Mouse (Mus musculus) layer of hippocampus, postnatal 14 days (tissue): ENCODE data around the gene Fam76a. TPM values are rescaled to one million over a fixed set of nuclear protein-coding genes. Genes with fewer than 3 reads are reported as not detected.

Experiments
- DNase-seq, 2 experiments: peaks; one replicate each; pipeline ENCODE4 v3.0.0; 2021 to 2022; ENCODE audit warnings: low spot score in 2 of 2, mixed read lengths in 1 of 2
- long read RNA-seq, 2 experiments: library from polyadenylated mRNA; stranded (forward); transcript quantifications; one replicate each; pipeline ENCODE4 v2.0.0; 2021
- total RNA-seq, 2 experiments: library from RNA; stranded (reverse); gene quantifications; 2 replicates each; pipeline ENCODE4 v1.2.3; 2021

Gene Fam76a
- total RNA-seq: 10 to 100 TPM; 32.4 to 34.6 TPM
- long read RNA-seq, experiment 1, transcript Fam76a-201 (9 exons, 3,053 nt): major isoform, 27 of 30 reads
- long read RNA-seq, experiment 1, partial matches to known transcripts: 1 of 30 reads
- long read RNA-seq, experiment 1, other reads (novel, unspliced or antisense): 0 of 30 reads
- long read RNA-seq, experiment 2, transcript Fam76a-201 (9 exons, 3,053 nt): major isoform, 22 of 28 reads
- long read RNA-seq, experiment 2, partial matches to known transcripts: 0 of 28 reads
- long read RNA-seq, experiment 2, other reads (novel, unspliced or antisense): 4 of 28 reads

- peak; percentile 100 for DNase-seq
These were observed at the start of gene Fam76a for GRCm38 (mm10) chr4:132922558-132923008. Gene Fam76a (minus strand): TSS chr4:132922558.

DNA sequence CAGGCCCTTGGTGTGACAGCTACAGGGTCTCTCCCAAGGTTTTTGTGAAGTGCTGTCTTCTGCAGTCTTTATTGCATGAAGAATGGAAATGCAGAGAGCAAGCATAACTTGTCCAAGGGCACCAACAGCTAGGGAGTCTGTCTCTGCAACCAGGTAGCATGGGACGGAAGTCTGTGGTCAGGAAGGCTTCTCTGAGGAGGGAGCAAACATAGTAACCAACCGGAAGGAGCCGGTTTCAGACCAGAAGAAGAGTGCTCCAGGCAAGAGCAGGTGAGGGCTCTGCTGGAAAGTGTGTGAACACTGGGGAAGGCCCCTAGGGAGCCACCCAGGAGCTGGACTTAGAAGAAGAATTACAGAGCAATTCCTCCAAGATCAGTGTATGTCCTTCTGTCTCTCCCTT is 49.7 kb upstream of the Fam76a start:
- DNase-seq: no peak

DNA sequence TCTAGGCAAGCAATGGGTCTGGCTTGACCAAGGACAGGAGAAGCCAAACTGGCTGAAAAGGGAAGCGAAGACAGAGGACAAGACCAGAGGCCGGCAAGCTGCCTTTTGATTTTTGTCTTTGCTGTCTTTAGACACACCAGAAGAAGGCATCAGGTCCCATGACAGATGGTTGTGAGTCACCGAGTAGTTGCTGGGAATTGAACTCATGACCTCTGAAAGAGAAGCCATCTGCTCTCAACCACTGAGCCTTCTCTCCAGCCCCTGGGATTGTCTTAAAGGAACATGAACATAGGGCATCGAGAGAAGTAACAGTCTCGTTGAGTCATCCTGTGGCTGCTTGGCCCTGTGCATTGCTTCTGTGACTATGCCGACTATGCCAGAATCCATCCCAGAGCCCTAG is 49.2 kb upstream of the Fam76a start:
- no peak for DNase-seq

DNA sequence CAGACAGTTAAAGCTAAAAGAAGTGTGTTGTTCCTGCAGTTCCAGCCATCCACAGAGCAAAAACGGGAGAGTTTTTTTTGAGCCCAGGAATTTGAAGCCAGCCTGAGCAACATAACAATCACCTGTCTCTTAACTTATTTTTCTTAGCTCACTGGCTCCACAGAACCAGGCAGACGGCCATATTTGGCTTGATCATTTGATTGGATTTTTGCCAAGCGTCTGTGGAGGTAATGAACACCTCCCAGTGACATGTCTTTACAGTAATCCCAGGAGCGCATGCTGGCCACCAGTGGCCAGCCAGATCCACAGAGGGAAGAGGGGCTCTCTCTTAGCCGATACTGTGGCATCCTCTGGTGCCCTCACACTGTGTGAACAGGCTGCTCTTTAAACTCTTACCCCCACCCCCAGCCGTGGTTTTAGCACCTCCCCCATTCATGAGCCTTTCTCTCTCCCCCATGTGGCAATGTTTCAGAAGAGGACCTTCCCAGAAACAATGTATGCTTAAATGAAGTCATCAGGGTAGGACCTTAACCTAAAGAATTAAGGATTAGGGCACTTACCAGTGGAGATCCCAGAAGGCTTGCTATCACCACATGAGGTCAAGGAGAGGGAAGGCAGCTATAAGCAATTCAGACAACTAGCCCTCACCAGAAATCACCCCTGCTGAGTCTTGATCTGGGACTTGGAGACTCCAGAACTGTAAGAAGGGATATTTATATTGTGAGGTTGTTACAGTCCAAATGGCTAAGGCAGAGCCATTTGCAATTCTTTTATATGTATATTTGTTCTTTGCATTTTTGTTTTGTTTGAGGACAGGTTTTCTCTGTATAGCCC is 46.0 kb upstream of the Fam76a start:
- no peak for DNase-seq

DNA sequence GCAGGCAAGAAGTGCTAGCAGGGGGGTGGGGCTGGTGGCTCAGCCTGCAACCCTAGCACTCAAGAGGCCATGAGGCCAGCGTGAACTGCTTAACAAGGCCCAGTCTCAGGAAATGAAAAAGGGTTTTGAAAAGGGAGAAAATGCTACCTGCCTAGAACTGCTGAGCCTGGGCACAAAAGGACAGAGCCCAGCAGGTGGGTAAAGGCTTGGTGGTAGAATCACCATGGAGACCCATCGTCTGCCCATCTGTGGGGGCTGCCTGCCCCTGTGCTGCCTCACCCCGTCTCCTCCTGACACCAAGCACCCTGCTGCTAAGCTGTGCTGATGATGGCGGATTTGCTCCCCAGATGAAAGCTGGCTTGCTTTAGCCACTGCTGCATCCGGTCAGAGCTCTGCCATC is 42.1 kb upstream of the Fam76a start:
- no peak for DNase-seq

DNA sequence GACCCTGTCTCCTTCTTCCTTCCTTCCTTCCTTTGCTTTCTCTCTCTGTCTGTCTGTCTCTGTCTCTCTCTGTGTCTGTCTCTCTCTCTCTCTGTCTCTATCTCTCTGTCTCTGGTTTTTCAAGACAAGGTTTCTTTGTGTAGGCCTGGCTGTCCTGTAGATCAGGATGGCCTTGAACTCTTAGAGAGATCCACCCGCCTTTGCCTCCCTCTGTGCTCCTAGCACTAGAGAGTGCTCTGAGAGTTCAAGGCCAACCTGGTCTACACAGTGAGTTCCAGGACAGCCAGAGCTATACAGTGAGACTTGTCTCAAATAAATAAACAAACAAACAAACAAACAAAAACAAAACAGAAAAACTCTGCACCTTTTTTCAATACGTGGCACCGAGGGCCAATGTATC is 41.7 kb upstream of the Fam76a start:
- DNase-seq: no peak

DNA sequence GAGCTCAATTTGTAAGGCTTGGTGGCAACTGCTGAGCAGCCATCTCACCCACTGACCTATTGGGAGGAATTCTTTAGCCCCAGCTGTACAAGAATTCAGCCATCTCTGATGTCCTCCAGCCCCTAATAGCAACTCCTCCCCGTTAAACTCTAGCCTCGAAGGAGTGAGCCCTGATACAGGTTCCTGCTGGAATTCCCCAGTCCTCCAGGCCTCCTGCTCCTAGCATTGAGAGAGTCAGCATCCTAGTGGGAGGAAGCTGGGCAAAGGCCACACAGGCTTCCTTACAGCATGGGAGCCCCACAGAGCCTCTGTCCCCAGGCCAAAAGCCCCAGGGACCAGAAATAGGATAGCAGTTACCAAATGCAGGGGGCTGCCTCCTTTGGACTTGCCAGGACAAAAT is 41.1 kb upstream of the Fam76a start:
- no peak for DNase-seq

DNA sequence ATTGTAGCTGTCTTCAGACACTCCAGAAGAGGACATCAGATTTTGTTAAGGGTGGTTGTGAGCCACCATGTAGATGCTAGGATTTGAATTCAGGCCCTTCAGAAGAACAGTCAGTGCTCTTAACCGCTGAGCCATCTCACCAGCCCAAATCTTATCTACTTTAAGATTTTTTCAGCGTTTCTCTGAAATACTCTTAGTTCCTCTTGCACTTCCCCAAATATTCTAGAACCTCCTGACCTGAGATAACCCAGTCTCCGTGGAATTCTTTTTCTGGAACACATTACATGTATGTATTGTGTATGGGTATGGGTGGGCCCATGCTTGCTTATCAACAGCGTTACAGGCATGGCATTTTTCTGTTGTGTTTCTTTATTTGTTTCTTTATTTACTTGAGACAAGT is 40.3 kb upstream of the Fam76a start:
- no peak for DNase-seq

DNA sequence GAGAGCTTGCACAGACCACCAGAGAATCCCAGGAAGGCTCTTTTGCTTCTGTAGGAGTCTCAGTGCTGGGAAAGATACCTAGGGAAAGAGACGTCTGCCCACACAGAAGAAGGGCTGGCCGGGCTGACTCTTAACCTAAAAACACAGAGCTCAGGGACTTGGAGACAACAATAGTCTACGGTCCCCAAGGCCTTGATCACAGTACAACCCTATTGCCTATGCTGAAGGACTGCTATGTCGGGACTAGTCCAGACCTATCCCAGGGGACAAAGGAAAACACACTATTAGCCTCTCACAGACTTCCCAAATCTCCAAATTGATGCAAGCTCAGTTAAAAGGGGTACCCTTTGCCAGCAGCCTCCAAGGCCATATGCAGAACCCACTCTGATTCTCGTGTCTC is 39.5 kb upstream of the Fam76a start:
- DNase-seq: no peak

DNA sequence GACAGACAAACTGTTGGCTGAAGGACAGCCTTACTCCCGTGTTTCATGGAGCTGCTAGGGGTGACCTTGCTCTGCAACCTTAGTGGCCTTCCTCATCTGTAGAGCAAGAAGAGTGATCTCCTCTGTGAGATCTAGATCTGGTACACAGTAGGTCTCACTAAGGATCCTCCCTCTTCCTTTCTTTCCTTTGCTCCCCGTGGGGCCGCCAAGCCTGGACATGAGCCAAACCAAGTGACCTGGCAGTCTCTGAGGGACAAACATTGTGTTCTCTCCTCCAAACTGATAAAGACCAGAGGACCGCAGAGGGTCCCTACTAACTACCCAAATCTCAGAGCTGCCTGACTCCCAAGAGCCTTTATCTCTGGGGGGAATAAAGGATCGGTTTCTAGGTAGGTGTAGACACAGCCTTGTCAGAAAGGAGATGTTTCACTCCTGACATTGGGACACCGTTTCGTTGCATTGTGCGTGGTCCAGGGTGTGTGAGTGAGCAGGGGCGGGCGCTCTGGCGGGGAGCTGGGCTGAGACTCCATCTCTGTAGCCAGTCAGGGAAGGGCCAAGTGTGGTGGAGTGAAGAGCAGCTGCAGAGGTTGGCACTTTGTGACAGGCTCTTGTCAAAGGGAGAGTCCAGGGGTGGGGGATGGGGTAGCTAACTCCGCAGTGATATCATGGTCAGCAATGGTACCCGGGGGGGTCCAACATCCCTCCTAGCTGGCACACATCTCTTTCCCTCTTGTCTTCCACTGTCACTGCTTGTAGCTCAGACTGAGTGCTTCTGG is 38.7 kb upstream of the Fam76a start:
- DNase-seq: no peak

GRCm38 (mm10) chr4:132960313-132960712 is 38.0 kb upstream of the Fam76a start:
- DNase-seq: no peak

GRCm38 (mm10) chr4:132959679-132960045 is 37.3 kb upstream of the Fam76a start:
- DNase-seq: no peak

DNA sequence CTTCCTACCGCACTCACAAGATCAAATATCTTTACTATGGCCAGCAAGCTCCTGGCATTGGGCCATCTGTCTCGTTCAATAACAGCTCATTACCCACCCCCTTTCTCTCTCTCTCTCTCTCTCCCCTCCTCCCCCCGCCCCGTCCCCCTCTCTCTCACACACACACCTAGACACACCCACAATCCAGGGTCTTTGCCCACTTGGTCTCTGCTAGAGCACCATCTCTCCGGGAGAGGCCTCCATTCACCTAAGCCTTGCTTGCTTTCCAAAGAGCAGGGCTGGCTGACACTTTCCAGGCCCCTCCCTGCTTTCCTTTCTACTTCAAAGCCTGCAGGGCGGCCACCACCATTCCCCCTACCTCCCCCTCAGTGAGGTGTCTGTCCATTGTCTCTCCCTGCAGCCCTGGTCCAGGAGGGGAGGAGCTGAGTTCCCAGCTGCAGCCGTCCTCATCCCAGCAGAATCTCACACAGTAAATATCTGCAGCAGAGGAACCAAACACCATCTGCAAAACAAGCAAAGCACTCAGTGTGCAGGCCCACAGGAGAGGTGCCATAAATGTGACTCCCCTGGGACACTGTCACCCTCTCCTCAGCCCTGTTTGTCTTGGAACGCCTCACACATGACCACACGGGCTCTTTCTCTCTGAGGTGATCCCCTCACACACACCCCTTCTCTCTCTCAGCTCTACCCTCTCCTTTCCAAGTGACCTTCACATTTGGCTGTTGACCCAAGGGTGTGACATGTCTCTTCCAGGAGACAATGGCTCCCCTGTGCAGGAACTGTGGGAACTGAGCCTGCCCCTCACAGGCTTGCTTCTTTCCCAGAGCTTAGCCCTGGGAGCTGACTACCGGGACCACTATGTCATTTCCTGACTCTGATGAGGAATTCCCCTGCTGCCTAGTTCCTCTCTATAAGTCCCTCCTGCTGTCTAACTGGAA is 36.7 kb upstream of the Fam76a start:
- DNase-seq: no peak

DNA sequence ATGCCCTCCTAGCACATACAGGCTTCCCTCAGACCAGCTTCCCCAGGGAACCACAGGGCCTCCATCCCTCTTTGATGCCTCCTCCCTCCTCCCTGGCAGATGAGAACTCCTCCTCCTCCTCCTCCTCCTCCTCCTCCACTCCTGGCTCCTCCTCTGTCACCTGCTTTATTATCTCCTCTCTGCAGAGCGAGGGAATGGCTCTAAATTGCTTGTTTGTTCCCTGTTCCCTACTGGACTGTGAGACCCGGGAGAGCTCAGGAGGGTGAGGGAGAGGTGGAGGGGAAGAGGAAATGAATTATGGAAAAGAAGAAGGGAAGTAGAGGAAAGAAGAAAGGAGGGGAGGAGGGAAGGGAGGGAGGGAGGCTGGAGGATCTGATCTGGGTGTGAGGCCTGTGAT is 33.0 kb upstream of the Fam76a start:
- no peak for DNase-seq

DNA sequence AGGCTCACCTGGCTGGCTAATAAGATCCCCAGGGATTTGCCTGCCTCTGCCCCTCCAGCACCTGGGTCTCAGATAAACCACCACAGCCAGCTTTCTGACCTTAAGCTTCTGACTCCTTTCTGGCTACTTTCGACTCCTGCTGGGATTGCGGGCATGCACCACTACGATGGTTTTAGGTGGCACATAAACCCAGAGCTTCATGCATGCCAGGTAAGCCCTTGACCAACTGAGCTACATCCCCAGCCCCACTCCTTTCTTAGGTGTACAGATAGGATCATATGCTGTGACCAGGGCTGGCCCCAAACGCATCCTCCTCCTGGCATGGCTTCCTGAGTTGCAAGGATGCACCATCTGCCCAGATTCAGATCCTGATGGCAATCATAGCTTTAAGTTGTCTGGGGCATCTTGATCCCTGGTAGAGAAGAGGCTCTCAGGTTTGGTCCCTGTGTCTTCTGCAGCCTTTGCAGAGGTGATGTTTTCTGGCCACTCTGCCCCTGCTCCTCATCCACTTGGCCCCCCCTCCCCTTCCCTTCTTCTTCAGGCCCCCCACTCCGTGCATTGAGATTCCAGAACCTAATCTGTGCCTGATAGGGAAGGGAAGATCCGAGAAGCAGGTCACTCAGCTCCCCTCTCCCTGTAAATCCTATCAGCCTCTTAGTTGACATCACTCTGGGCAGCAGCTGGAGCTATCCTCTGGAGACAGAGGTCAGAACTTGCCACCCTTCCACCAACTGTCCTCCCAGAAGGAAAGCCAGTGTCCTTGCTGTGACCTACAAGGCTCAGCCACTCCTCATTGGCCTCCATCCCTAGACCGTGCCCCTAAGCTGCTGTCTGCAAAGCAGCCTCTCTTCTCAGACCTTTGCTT is 32.4 kb upstream of the Fam76a start:
- no peak for DNase-seq

DNA sequence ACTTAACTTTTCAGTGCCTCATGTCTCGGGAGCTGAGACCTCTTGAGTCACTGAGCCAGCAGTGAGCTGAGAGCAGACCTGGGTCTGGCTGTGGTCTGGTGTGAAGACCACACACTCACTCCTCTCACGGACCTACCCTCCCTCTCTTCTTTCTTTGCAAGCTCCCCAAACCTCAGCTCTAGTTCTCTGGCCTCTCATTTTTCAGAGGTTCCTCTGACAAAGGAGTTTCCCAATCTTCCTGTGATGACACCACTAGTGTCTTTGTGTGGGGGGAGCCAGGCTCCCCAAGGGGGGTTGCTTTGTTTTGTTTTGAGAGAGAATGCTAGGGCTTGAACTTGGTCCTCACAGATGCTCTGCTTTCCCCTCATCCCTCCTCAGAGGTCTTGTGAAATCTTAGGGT is 28.6 kb upstream of the Fam76a start:
- no peak for DNase-seq

DNA sequence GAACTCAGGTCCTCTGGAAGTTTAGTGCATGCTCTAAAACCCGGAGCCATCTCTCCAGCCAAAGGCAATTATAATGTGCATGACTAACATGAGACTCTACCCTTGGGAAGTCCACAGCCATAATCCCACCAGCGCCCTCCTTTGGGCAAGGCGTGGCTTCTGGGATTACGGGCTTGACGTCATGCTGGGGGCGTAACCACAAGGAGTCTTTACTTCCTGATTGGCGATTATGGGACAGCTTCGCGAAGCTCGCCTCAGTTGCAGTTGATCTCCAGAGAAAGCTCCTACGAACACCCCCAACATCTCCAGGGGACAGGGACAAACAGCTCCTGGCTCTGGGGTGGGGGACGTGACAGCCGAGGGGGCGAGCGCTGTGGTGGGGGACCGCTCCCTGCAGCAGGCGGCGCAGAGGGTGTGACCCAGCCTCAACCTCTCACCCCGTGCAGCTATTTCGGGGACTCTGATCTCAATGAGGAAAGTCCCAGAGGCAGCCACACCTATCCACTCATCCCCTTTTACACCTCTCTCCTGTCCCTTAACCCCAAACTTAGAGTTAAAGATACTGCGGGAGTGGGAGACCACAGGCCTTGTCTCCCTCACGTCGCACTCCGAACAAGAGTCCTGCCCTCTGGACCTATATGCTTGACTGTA is 27.6 kb upstream of the Fam76a start:
- DNase-seq: no peak

GRCm38 (mm10) chr4:132946047-132947001 is 24.0 kb upstream of the Fam76a start:
- peak; percentile 37 to 41 for DNase-seq
